Mouse (Mus musculus) thymus, adult 2 months (tissue): ENCODE results near the gene Gm4894.

Experiments
- CTCF ChIP-seq: fragments of 200-500 bp; IDR thresholded peaks from 2 replicates; pipeline ENCODE4 v1.5.1; 2012; ENCODE audit warnings: mild to moderate bottlenecking, control low read depth, low read length, moderate library complexity, borderline replicate concordance; ENCODE audit not compliant: control insufficient read depth, poor library complexity, insufficient read depth; ENCODE audit errors: extremely low read depth
- POLR2A ChIP-seq: fragments of 200-500 bp; IDR thresholded peaks from 2 replicates; pipeline ENCODE4 v1.6.1; 2012; ENCODE audit warnings: mild to moderate bottlenecking, low read length, control low read depth, moderate library complexity; ENCODE audit not compliant: control insufficient read depth, poor library complexity, insufficient read depth; ENCODE audit errors: extremely low read depth

DNA sequence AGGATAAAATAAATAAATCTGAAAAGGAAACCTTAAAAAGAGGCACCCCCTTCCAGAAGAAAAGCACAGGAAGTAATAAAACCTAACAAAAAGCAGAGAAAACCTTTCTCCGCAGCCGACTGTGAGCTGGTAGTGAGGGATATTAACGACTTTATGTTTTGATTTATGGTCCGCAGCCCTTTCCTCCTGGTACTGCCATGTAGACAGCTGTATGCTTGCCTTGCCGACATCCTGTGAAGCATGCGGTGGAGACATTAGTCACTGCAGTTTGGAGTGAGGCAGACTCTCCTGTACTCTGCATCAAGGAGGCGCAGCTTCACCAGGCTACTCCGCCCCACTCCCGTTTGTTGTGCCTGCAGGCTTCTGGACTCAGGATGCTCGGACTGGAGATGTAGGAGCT, 25.8 kb upstream of the Gm4894 start:
- no peak for TF ChIP-seq CTCF
- TF ChIP-seq POLR2A, result no peak
